Mouse (Mus musculus): ENCODE measurements around the gene Brd4.
"Not testable (repeated sequence)": the region's sequence is repeated elsewhere in the genome, so short reads cannot be mapped to it uniquely, and the experiment has no call there.

Brd4 gene

DNA sequence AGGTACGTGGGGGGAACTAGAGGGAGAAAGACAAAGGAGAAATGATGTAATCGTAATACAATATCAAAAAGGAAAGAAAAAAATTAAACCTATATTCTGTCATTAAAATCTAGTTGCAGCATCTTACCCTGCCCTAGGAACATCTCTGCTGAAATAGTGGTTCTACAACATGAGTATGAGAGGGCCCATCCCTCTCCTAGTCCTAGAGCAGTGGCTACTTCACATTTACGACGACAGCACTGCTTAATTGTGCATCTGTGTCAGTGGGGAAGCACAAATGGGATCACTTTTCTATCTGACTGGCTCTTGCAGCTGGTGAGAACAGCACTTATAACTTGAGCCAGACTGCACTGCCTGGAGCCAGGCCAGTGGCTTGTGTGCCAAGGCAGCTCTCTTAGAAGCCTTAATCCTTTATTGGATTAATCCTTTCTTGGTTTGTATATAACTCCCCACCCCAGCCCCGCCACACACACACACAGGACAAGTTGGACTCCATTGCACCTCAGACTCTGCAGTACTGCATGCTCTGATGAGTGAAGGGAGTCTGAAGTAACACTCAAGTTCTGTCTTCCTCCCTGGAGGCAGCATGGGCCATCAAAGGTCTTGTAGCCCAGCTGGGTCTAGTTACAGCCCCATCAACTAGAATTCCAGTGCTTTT lies 48.9 kb downstream of the Brd4 start:
- DNase-seq (ENCODE audit: low read depth, low spot score), result no peak

- no peak for DNase-seq (ENCODE audit: low read depth, low spot score)
Measured at GRCm38 (mm10) chr17:32233174-32233573, 51.3 kb downstream of the Brd4 start.

DNA sequence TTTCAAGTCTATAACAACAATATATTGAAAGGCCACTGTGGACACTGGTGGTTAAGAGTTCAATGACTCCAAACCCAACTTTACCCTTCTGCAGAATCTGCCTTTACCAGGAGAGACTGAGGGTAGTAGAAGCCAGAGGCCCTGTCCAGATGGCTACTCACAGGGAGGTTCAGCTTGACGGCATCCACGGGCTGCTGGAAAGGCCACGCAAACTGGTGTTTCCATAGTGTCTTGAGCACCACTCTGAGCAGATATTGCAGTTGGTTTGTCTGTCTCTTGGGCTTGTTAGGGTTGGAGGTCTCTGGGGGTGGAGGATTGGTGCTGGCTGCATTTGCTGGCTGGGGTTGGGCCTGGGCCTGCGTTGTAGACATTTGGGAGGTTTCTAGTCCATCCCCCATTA lies 55.3 kb downstream of the Brd4 start:
- no peak for DNase-seq (ENCODE audit: low read depth, low spot score)

DNA sequence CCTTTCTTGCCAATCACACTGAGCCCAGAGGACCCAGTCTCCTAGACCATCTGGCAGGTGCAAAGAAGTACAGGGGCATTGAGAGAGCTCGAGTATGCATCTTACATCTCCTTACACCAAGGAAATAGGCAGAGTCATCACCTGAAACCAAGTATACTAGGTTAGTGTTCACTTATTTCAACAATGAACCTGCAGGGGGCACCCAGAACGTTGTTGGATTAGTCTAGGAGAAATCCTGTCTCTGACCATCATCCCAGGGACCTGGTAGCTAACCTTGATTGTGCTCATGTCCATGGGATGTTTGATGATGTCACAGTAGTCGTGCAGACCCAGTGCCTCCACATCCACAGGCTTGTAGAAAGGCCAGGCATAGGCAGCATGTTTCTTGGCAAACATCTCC lies 63.6 kb downstream of the Brd4 start:
- DNase-seq (ENCODE audit: low read depth, low spot score), result no peak

- DNase-seq (ENCODE audit: low read depth, low spot score), result not testable (repeated sequence)
Measured at GRCm38 (mm10) chr17:32215587-32215986, 68.9 kb downstream of the Brd4 start.

- DNase-seq (ENCODE audit: low read depth, low spot score), result not testable (repeated sequence)
Measured at GRCm38 (mm10) chr17:32211554-32211953, 73.0 kb downstream of the Brd4 start.

- DNase-seq (ENCODE audit: low read depth, low spot score), result no peak
Measured at GRCm38 (mm10) chr17:32209752-32210151, 74.8 kb downstream of the Brd4 start.

- no peak for DNase-seq (ENCODE audit: low read depth, low spot score)
Measured at GRCm38 (mm10) chr17:32209144-32209543, 75.4 kb downstream of the Brd4 start.

DNA sequence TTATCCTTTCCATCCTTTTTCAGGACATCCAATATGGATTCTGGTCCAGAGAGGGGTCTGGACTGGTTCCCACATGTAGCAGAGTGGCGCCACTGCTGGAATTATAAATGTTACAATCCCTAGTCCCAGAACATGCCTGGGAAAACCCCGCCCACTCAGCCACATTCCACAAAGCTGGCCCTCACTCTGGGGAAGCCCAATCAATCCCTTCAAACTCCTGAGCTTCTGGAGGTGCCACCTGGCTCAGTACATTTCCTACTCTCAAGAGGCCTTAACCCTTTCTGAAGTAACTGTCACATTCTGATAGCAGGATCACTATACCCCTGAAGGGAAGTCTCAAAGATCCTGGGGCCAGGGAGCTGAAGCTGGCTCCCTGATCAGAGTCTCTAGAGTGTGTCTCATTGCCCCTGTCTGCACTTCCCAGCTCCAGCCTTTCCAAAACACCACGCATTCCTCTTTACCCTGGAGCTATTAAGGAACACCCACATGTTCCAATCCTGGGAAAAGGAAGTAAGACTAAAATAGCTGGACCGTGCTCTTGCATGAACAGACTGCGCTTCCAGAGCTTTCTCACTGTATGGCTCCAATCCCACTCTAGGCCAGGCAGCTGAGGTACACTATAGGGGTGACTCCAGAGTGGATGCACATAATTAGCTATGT lies 76.8 kb downstream of the Brd4 start:
- no peak for DNase-seq (ENCODE audit: low read depth, low spot score)

DNA sequence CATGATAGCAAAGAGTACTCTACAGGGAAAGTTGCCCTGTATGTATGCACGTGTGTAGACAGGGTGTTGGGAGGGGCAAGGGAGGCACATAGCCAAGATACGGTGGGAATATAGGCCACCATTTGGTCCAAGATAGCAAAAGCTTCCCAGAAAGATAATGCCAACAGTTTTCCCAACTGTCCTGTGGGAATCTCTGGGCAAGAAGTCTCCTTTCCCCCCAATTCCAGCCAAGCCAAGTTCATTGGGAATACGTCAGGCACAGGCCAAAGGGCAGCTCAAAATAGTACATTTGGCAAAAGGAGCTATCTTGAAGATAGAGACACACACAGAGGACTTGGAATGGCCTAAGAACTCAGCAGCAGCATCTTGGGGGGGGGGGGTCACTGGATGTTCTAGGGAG lies 79.2 kb downstream of the Brd4 start:
- DNase-seq (ENCODE audit: low read depth, low spot score), result no peak

DNA sequence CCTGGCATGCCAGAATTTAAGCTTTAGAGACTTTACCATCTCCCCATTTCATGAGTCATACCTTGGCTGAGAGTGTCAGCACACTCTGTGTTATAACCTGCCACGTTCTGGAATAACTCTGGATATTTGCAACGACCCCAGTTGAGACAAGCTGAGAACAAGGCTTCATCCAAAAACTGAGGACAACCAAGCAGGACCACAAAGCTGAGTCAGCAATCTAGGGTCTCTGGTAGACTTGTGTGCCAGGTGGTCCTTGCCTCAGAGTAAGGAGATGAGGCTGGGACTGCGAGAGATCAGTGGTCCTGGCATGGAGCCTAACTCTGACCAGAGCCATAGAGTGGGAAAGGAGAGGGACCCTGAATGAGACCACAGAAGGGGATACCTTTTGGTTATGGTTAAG lies 81.5 kb downstream of the Brd4 start:
- DNase-seq (ENCODE audit: low read depth, low spot score), result no peak

- DNase-seq (ENCODE audit: low read depth, low spot score), result no peak
Measured at GRCm38 (mm10) chr17:32201086-32201485, 83.4 kb downstream of the Brd4 start.

DNA sequence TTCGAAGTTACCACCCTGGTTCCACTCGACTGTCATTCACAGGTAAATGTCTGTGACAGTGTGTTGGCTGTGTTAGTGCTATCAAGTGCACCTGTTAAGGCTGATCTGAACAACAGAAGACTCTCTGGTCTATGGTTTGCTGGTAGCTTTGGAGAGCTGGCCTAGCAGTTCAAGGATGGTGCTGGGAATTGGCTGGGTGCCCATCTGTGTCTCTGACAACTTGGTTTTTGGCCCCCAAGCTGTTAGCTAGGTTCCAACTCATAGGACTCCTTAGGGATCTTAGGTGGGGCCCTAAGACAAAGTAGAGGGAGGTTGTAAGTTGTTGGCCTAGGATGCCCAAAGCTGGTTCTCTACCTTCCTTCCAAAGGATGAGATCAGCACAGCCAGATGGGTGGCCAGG lies 84.7 kb downstream of the Brd4 start:
- DNase-seq (ENCODE audit: low read depth, low spot score), result no peak

- DNase-seq (ENCODE audit: low read depth, low spot score), result no peak
Measured at GRCm38 (mm10) chr17:32197156-32197555, 87.4 kb downstream of the Brd4 start.

- DNase-seq (ENCODE audit: low read depth, low spot score), result no peak
Measured at GRCm38 (mm10) chr17:32195725-32196124, 88.8 kb downstream of the Brd4 start.

- no peak for DNase-seq (ENCODE audit: low read depth, low spot score)
Measured at GRCm38 (mm10) chr17:32193010-32193409, 91.5 kb downstream of the Brd4 start.

- DNase-seq (ENCODE audit: low read depth, low spot score), result no peak
Measured at GRCm38 (mm10) chr17:32189850-32190249, 94.7 kb downstream of the Brd4 start.

DNA sequence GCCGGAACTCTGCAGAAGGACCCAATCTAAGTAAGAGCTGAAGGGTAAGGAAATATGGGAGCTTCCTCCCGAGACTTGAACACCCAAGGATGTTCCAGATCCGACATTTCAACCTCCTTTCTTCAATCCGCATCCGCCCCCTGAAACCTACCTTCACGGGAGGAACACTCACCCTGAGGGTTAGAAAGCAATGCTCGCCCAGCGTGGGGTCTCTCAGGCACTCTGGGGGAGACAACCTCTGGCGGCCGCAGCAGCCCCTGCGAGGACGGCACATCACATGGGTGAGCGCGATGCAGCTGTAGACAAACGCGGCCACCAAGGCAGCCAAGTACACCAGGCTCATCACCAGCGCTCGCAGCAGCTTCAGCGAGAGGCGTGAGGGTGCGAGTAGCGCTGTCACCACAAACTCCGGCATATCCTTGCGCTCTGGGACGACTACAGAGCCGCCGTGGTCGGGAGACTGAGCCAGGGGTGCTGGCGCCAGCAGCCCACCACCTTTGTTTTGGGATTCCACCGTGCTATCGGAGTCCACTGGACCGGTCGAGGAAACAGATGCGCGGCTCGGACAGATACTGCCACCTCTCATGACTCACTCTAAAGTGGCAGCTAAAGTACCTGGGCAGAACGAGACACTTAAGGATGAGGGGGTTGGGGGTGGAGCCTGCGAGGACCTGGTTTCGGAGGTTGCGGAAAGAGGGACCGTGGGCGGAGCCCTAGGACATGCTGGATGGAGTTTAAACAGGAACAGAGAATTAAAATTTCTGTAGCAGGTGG lies 95.5 kb downstream of the Brd4 start, which contains the start of gene Ephx3:
Gene Ephx3 (minus strand): TSS at position 687 of the 774 bp plus-strand sequence.
- no peak for DNase-seq (ENCODE audit: low read depth, low spot score)

GRCm38 (mm10) chr17:32183017-32183416 lies 101.5 kb downstream of the Brd4 start:
- DNase-seq (ENCODE audit: low read depth, low spot score), result no peak

- no peak for DNase-seq (ENCODE audit: low read depth, low spot score)
Measured at GRCm38 (mm10) chr17:32179621-32180491, 104.7 kb downstream of the Brd4 start.

DNA sequence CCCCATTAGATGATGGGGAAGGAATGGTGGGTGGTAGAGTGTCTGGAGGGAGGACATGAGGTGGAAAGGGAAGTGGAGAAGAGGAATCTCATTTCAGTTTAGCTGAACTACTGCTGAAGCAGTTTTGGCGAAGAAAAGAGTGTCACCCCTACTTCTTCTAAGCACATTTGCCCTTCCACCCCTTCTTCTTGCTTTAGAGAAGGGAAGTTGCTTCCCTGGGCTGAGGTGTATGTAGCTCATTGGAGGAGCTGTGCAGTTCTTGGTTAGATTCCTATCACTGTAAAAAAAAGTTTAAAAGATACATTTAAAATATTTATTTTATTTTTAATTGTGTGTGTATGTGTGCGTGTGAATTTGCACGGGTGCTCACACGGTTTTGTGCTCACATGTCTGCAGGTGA lies 107.6 kb downstream of the Brd4 start:
- DNase-seq (ENCODE audit: low read depth, low spot score), result no peak

DNA sequence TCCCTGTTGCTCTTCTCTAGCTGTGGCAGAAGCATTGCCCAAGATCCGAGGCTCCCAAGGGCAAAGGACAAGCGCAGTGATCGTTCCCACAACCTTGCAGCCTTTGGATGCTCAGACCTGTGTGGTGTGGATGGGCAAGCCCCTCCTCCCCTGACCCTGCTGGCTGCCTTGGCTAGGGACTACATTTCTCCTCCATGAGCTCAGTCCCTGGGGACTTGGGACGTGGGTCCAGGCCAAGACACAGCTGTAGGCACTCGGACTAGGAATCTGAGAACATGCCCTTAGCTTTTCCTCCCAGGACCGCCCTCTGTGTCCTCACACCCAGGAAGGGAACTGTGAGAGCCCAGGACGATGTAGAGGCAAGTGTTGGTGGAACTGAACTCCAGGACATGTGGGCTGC lies 111.4 kb downstream of the Brd4 start:
- DNase-seq (ENCODE audit: low read depth, low spot score), result no peak
